Mouse (Mus musculus): ENCODE data around the gene Zg16. TPM values are rescaled to one million over a fixed set of nuclear protein-coding genes. Genes with fewer than 3 reads are reported as not detected.
"Not testable (repeated sequence)": the region's sequence is repeated elsewhere in the genome, so short reads cannot be mapped to it uniquely, and the experiment has no call there.

Zg16 gene
- total RNA-seq, 2 experiments from 2014 or later = not detected

DNA sequence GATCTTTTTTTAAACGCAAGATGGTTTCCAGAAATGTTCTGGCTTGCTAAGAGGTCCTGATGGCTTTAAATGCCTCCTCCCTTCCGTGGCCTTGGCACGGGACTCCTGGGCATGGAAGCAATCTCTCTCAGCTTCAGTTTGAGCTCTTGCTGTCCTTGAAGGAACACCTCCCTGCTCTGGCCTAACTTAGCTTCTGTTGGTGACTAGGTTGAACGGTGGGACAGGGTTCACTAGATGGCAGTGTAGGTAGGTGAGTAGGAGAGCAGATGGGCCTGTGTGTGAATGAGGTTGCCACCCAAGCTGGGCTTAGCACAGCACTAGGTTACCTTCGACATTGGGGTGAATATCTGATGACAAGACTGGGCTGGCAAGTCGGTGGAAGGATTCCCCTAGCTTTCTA lies 16.8 kb upstream of the Zg16 start:
- DNase-seq = no peak

- no peak for DNase-seq
These were observed 15.0 kb upstream of the Zg16 start for GRCm38 (mm10) chr7:127102148-127102547.

GRCm38 (mm10) chr7:127101451-127102016 lies 14.4 kb upstream of the Zg16 start:
- DNase-seq = no peak

GRCm38 (mm10) chr7:127099528-127099927 lies 12.4 kb upstream of the Zg16 start:
- DNase-seq = no peak

- no peak for DNase-seq
These were observed 11.8 kb upstream of the Zg16 start for GRCm38 (mm10) chr7:127098950-127099349.

DNA sequence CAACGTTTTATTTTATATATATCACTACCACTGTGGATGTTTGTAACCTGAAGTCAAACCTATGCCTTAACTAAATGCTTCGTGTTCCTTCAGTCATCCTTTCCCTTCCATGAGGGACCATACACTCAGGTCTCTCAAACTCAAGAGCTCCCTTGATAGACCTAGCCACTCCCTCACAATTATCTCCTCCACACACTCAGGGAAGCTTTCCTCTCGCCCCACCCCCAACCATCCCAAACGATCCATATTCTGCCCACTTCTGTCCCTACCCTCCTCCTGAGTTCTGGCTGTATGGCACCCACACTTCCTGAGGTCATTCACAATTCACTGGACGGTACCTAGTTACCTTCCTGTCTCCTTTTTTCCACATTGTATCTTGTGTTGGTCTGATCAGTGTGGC lies 11.4 kb upstream of the Zg16 start:
- DNase-seq = no peak

DNA sequence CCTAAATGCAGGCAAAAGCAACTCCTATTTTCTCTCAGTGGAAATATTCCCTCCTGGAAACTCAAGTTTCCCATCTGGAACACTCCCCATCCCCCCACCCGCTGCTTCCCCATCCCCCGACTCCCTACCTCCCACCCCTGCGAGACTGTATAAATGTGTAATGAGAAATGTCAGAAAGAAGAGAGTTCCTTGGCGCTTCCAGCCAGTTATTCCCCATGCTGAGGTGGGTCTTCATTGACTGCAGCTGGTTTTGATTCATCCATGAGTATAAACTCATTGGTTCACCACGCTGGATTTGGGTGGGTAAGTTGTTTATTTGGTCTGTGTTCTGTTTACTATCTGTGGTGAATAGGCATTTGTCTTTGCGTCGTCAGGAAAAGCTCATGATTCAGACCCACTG lies 9.3 kb upstream of the Zg16 start:
- DNase-seq = no peak

- DNase-seq = no peak
These were observed 6.8 kb upstream of the Zg16 start for GRCm38 (mm10) chr7:127093914-127094313.

DNA sequence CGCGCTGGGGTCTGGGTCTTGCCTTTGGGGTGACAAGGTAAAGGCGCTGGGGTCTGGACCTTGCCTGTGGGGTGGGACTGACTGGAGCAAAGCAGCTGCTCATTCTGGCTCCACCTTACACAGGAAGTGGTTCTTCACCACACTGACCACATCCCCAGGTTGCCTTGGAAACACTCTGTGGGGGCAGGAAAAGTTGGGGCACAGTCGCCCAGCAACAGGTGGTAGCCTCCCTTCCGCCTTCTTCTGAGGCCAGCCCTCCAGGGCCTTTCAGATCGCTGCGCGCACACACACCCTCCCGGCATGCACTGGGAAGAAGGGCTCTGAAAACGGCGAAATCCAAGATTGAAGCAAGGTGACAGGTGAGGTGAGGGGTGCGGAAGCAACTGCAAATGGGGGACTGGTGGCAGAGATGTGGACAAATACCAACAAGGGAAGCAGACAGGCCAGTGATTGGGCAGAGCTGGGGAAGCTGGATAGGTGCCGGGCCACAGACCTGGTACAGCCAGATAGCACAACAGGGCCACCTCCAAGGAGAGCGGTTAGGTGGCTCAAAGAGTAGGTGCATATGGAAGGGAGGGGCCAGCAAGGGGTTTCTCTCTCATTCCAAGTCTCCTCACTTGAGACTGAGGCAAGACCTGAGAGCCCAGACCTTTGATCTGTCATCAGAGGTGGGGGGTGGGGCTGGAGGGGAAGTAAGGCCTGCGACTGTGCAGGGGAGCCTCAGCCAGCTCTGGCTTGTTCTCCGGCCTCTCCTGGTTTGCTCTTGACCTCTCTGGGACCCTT lies 4.2 kb upstream of the Zg16 start, which contains the start of gene AI467606:
TSS of gene AI467606 (plus strand) at position 246 of the 783 bp plus-strand sequence.
- DNase-seq = no peak

DNA sequence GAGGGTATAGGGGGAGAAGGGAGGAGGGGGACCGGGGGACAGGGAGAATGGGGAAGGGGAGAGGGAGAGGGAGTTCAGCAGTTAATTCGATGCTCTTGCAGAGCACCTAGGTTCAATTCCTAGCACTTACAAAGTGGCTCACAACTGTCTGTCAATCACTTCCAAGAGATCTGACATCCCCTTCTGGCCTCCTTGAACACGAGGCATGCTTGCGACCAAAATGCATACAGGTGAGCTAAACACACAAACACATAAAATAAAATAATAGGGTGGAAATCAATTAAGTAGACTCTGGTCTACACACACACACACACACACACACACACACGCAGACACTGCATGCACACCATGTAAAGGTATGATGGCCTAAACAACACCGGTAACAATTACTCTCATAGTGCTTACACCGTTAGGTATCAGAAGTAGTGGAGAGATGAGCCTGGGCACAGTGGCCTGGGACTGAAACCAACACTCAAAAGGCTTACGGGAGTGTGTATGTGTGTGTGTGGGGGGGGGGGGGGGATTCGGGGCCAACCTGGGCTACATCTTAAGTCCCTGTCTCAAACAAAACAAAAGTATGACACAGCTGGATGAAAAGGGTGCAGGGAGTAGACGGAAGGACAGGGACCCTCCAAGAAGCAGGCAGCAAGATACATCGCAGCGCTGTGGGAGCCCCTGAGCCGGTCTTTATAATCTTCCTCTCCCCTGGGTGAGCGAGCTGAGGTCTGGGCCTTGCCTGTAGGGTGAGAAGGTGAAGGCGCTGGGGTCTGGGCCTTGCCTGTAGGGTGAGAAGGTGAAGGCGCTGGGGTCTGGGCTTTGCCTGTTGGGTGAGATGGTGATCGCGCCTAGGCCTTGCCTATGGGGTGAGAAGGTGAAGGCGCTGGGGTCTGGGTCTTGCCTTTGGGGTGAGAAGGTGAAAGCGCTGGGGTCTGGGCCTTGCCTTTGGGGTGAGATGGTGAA lies 3.3 kb upstream of the Zg16 start:
- no peak for DNase-seq

DNA sequence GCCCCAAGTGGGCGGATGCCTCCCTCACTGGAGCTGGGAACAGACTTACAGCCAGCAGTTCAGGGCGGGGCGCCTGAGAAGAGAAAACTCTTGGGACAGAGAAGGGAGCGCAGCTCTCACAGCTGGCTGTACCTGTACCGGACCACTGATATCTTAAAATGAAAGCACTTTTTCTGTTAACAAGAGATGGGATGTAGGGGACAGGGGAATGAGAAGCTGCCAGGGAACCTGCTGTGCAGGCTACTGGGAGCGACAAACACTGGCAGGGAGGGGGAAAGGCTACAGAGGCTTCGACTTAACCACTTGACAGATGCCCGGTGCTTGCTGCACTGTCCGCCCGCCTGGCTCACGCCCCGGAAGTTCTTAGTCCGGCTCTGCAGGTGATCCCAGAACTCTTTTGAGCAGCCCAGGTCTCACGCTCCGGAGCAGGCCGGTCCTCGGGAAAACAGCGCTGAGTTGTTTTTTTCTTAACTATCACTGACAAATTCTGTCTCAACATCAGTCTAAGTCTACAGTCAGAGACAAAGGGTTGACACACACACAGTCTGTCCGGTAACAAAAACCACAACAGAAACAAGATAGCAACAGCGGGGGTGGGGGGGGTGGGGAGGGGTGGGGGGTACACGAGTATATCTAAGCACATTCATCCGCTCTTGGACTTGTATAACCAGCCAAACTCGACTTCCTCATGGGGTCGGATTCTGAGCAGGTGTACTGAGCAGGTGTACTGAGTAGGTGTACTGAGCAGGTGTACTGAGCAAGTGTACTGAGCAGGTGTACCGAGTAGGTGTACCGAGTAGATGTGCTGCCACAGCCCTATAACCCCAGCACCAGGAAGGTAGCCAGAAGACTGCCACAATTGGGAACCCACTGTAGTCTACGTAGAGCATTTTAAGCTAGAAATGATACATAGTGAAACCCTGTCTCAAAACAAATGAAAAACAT lies 2.0 kb upstream of the Zg16 start:
- DNase-seq = no peak

DNA sequence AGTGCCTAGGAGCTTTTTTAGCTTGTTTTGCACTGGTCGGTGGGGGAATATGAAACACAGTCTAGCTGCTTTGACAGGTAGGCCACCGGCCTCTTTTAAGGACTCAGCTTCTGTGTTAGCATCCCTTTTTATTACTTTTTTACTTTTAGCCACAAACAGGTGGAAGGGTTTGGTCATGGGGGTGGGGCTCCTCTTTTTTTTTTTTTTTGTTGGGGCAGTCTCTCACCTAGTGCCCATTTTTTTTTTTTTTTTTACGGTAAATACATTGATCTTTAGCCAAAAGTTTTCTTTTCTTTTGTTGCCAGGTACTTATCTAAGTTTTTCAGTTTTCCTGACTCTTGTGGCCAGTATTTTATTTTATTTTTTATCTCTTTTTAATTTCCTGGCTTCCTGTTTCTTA lies 955 bp upstream of the Zg16 start:
- no peak for DNase-seq

DNA sequence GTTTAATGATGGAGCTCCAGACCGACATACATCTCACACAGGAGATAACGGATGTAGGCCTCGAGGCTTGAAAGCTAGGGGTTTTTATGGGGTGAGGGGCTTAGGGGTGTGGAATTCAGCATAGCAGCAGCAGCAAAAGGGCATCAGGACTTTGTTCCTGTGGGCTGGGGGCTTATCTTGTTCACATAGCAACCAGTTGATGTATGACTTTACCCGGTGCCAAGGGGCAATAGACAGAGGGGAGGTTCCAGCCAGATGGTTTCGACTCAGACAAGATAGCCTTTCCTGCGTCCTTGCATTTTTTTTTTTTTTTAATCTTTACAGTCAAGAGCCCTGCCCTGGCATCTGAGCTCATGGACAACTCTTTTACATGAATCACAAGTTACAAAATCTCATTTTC lies 1.4 kb downstream of the Zg16 start:
- not testable (repeated sequence) for DNase-seq

GRCm38 (mm10) chr7:127084794-127085193 lies 2.3 kb downstream of the Zg16 start:
- DNase-seq = no peak

GRCm38 (mm10) chr7:127083689-127084088 lies 3.4 kb downstream of the Zg16 start:
- no peak for DNase-seq

- DNase-seq = no peak
These were observed 4.1 kb downstream of the Zg16 start for GRCm38 (mm10) chr7:127082995-127083394.

DNA sequence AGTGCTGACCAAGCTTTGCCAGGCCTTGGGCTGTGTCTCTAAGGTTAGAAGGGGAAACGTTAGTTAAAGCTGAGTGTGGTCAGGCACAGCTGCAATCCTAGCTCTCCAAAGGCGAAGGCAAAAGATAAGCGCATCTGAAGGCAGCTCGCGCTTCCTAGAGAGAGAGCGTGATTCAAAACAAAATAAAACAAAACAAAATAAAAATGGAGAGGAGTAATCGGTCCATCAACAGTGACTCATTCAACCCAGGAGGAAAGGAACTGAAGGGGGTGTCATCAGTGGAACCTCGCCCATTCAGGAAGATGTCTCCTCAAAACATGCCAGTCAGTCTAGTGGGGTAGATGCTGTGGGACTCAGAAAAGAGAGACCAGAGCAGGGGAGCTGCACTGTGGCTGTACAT lies 4.9 kb downstream of the Zg16 start:
- no peak for DNase-seq

GRCm38 (mm10) chr7:127080045-127080444 lies 7.1 kb downstream of the Zg16 start:
- DNase-seq = no peak

DNA sequence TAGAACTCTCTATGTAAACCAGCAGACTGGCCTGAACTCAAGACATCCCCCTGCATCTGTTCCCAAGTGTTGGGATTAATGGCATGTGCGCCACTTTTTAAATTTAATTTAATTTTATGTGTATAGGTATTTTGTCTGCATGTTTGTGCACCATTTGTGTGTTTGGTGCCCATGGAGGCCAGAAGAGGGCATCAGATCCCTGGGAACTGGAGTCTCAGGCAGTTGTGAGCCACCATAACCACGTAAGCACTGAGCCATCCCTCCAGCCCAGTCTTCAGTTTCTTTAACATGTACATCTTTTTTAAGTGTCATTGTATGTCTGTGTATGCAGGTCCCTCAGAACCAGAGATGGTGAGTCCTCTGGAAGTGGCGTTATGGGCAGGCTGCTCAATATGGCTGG lies 9.4 kb downstream of the Zg16 start:
- DNase-seq = no peak

GRCm38 (mm10) chr7:127076188-127076587 lies 10.9 kb downstream of the Zg16 start:
- no peak for DNase-seq

GRCm38 (mm10) chr7:127073221-127073620 lies 13.9 kb downstream of the Zg16 start:
- DNase-seq = no peak
